Mouse (Mus musculus) stomach, postnatal 0 days (tissue): ENCODE results near the gene Cracr2a. TPM values are rescaled to one million over a fixed set of nuclear protein-coding genes. Genes with fewer than 3 reads are reported as not detected.

ENCODE experiments used
- ATAC-seq: fragments of 200-750 bp; cut with Nextera tagmentation; 2 replicates; pipeline ENCODE4 v1.8.0; 2017; ENCODE audit not compliant: low FRiP score, low TSS enrichment
- DNase-seq: peaks from one replicate; pipeline ENCODE4 v3.0.0-alpha.2; 2016; ENCODE audit warnings: low spot score
- H3K27ac ChIP-seq: fragments of 300-500 bp; sonication (generic); replicated peaks from 2 replicates; pipeline ENCODE4 v1.5.1; 2014; ENCODE audit warnings: mild to moderate bottlenecking, control low read depth
- H3K27me3 ChIP-seq: fragments of 300-500 bp; sonication (generic); 2 replicates; pipeline ENCODE4 v1.6.1; 2014; ENCODE audit warnings: low read length; ENCODE audit not compliant: control insufficient read depth, insufficient read depth
- H3K36me3 ChIP-seq: fragments of 300-500 bp; sonication (generic); 2 replicates; pipeline ENCODE4 v1.6.1; 2014; ENCODE audit warnings: low read length, mixed read lengths; ENCODE audit not compliant: control insufficient read depth, insufficient read depth
- H3K4me1 ChIP-seq: fragments of 300-500 bp; sonication (generic); replicated peaks from 2 replicates; pipeline ENCODE4 v1.6.1; 2014; ENCODE audit warnings: antibody characterized with exemption; ENCODE audit not compliant: control insufficient read depth, insufficient read depth
- H3K4me2 ChIP-seq: fragments of 300-500 bp; sonication (generic); replicated peaks from 2 replicates; pipeline ENCODE4 v1.6.1; 2014; ENCODE audit warnings: low read depth, mild to moderate bottlenecking, control low read depth, moderate library complexity
- H3K4me3 ChIP-seq: fragments of 300-500 bp; sonication (generic); 2 replicates; pipeline ENCODE4 v1.5.1; 2014; ENCODE audit warnings: low read depth, low read length, control low read depth
- H3K9ac ChIP-seq: fragments of 300-500 bp; sonication (generic); 2 replicates; pipeline ENCODE4 v1.6.1; 2014; ENCODE audit warnings: mild to moderate bottlenecking, low read length, control low read depth, mixed read lengths
- H3K9me3 ChIP-seq: fragments of 300-500 bp; sonication (generic); 2 replicates; pipeline ENCODE4 v1.6.1; 2016; ENCODE audit warnings: low read length; ENCODE audit not compliant: control insufficient read depth
- CTCF ChIP-seq: IDR thresholded peaks from 2 replicates; pipeline ENCODE4 v1.5.1; 2016; ENCODE audit warnings: antibody characterized with exemption, low read depth, mild to moderate bottlenecking, moderate library complexity
- EP300 ChIP-seq: optimal IDR thresholded peaks from 2 replicates; pipeline ENCODE3; 2016; ENCODE audit warnings: antibody characterized with exemption
- WGBS: fragments of 180-500 bp; shearing (Covaris S2); extraction: QIAGEN DNeasy Blood & Tissue Kit; methylation state at CpG from one replicate; pipeline ENCODE4 v1.1.7; 2014; 5-methylcytosine and 5-hydroxymethylcytosine counted together
- polyA plus RNA-seq: library from polyadenylated mRNA; unstranded; fragments of >200 nt; fragmentation: Nextera tagmentation; extraction: Ambion mirVana; gene quantifications from 2 replicates; pipeline ENCODE4 v1.2.1, GENCODE M21; 2015

Cracr2a gene
- polyA plus RNA-seq, 1 experiment from 2014 or later: 0.96 TPM

DNA sequence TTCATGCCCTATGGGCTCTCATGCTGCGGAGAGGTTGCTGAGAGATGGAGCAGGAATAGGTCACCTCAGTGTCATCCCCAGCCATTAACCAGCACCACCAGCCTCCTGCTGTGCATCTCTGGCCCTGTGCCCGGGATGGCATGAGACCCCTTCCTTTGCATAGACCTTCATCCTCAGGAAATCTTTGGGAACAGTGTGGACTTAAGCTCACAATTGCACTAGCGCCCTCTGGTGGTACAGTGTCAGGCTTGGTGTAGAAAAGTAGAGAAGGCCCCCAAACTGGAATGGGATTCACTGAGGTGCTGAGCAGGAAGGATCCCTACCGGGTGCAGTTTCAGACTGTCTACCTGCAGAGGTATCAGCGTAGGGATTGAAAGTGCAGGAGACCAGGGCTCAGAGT lies 64.0 kb downstream of the Cracr2a start:
- Histone ChIP-seq H3K36me3 (no peaks in the 10 kb centered on the region), H3K27ac (no peak overlapping the region), H3K4me2 (no peak overlapping the region), H3K9me3 (no peaks in the 10 kb centered on the region), H3K9ac (no peak overlapping the region), H3K4me1 (no peaks in the 10 kb centered on the region), H3K27me3 (no peaks in the 10 kb centered on the region), H3K4me3 (no peak overlapping the region)
- 44% methylated on average over 5 of the region's 5 CpGs for WGBS
- ATAC-seq (no peak), DNase-seq (peak; percentile 57)
- TF ChIP-seq CTCF: peak; percentile 83
- TF ChIP-seq EP300: no peak

DNA sequence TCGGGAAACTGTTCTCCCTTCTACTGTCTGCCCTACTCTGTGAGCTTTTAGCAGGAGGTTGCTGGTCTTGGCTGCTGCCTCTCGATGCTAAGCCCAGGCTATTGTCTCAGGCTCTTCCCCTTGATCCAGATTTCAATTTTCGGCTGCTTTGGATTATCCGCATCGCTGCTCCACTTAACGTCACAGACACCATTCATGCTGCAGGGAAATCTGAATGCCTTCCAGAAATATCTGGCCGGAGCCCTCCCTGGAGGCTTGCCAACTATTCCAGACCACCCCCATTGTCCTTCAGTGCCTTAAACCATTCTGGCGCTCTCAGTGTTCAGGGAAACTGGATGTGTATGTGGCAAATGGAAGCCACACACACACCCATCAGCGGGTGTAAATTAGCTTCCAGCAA lies 66.3 kb downstream of the Cracr2a start:
- Histone ChIP-seq H3K36me3 (no peaks in the 10 kb centered on the region), H3K4me1 (no peaks in the 10 kb centered on the region), H3K4me2 (no peak overlapping the region), H3K27me3 (no peaks in the 10 kb centered on the region), H3K27ac (no peak overlapping the region), H3K4me3 (no peak overlapping the region), H3K9me3 (no peaks in the 10 kb centered on the region), H3K9ac (no peak overlapping the region)
- DNase-seq (no peak), ATAC-seq (no peak)
- TF ChIP-seq CTCF: no peak
- no peak for TF ChIP-seq EP300
- 41% methylated on average over 9 of the region's 9 CpGs for WGBS

DNA sequence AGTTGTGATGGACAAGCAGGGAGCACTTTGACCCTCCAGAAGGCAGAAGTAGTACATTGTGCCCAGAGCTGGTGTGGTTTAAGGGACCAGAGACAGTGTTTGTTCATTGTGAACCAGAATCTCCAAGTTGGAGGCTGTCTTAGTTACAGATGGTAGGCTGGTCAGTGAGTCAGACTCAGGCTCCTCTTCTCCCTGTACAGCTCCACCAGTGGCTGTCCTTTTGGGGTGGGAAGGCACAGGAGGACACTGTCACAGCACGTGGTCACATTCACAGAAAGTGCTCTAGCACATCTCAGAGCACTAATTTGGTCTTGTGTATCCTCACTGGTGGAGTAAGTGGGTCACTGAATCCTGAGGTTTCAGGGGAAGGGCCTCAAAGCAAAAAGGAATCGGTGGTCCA lies 68.1 kb downstream of the Cracr2a start:
- TF ChIP-seq EP300 (no peak), CTCF (no peak)
- Histone ChIP-seq H3K27me3 (no peaks in the 10 kb centered on the region), H3K9ac (no peak overlapping the region), H3K4me2 (no peak overlapping the region), H3K4me1 (no peaks in the 10 kb centered on the region), H3K36me3 (no peaks in the 10 kb centered on the region), H3K9me3 (no peaks in the 10 kb centered on the region), H3K4me3 (no peak overlapping the region), H3K27ac (no peak overlapping the region)
- DNase-seq (no peak), ATAC-seq (no peak)
- WGBS: 75% methylated on average over 2 of the region's 2 CpGs

DNA sequence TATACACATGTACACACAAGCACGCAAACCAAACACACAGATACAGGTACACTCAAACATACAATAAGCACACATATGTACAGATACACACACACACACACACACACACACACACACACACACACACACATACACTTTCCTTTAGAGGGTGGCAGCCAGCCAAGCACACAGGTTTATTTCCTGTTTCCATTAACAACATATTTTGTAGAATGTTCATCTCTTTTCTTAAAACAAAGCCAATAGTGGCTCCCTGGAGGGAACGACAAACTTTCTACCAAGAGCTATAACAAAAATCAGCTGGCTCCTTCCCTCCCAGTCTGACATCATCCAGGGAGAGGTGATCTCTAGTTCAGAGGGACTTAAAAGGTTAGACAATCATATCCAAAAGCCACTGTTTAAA lies 73.7 kb downstream of the Cracr2a start:
- H3K27ac ChIP-seq: no peak overlapping the region
- H3K36me3 ChIP-seq: no peaks in the 10 kb centered on the region
- no peak overlapping the region for H3K4me2 ChIP-seq
- no peak overlapping the region for H3K4me3 ChIP-seq
- no peaks in the 10 kb centered on the region for H3K27me3 ChIP-seq
- WGBS: 64% methylated on average over 2 of the region's 2 CpGs
- TF ChIP-seq EP300 (no peak), CTCF (no peak)
- no peak overlapping the region for H3K9ac ChIP-seq
- no peaks in the 10 kb centered on the region for H3K4me1 ChIP-seq
- ATAC-seq: no peak
- H3K9me3 ChIP-seq: no peaks in the 10 kb centered on the region
- no peak for DNase-seq

DNA sequence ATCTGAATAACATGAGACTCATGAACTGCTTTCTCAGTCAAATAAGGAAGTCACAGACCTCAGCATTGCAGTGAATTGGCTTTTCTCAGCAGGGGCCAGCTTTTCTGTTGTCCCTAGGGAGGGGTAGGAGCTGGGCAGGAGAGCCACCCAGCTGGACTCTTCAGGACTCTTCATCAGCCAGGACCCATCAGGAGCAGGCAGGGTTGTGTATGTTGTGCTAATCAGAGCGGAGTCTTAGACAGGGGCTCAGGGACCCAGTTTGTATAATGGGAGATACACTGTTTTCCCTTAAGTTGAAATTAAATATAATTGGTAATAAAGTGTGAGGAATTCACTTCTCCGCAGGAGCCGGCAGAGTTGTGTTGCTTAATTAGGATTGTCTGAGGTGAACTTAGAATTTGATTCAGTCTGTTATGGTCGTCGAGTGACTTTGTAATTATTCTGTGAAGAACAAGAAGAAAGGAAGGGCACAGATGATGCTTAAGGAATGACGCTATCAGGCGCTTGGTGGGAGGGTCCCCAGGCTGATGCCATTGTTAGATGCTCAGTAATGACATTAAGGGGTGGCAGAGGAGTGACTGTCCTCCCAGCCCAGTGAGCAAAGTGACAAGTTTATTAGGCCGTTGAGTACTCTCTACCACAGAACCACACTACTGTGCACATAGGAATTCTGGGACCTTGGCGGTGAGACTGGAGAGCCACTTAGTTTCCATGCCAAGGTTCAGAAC lies 74.5 kb downstream of the Cracr2a start:
- no peak for ATAC-seq
- no peak overlapping the region for H3K27ac ChIP-seq
- no peaks in the 10 kb centered on the region for H3K4me1 ChIP-seq
- TF ChIP-seq EP300 (no peak), CTCF (no peak)
- H3K4me3 ChIP-seq: no peak overlapping the region
- 85% methylated on average over 9 of the region's 9 CpGs for WGBS
- H3K4me2 ChIP-seq: no peak overlapping the region
- H3K27me3 ChIP-seq: no peaks in the 10 kb centered on the region
- H3K36me3 ChIP-seq: no peaks in the 10 kb centered on the region
- H3K9me3 ChIP-seq: no peaks in the 10 kb centered on the region
- no peak overlapping the region for H3K9ac ChIP-seq
- DNase-seq: no peak

DNA sequence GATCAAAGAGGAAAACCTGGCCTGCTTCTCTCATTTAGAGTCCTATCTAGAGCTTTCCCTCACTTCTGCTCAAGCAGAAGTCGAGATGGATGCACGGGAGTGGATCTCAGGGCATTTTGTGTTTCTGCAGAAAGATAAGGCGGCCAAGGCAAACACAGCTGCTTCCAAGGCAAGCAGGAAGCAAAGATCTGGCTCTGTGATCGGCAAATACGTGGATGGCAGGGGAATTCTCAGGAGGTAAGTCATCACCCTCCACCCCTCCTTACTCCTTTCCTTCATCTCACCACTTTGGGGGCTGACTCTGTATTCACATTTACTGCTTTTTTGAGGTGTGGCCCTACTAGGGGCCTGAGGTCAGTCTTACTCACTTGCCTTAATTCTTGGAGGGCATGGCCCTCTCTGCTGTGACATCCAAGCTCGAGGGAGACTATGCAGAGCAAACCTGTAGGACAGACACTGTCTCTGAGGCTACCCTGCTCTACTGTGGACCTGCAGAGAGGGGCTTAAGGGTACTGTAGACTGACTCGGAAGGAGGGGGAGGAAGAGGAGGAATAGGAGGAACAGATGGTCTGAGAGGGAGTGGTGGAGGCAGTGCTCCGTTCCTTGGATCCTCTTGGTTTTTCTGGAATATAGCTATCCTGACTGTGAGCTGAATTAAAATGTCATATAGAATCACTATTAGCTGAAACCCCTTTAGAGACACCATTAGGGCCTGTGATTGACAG lies 80.1 kb downstream of the Cracr2a start:
- H3K4me1 ChIP-seq: no peaks in the 10 kb centered on the region
- peak; percentile 56; the same call in 1 of the 2 replicates for ATAC-seq
- 55% methylated on average over 8 of the region's 8 CpGs for WGBS
- H3K4me2 ChIP-seq: no peak overlapping the region
- no peak overlapping the region for H3K27ac ChIP-seq
- no peaks in the 10 kb centered on the region for H3K36me3 ChIP-seq
- H3K4me3 ChIP-seq: no peak overlapping the region
- TF ChIP-seq CTCF (no peak), EP300 (no peak)
- no peaks in the 10 kb centered on the region for H3K27me3 ChIP-seq
- peak; percentile 58 for DNase-seq
- H3K9ac ChIP-seq: no peak overlapping the region
- H3K9me3 ChIP-seq: no peaks in the 10 kb centered on the region
